Mouse (Mus musculus) right cerebral cortex, postnatal 36 days (tissue): ENCODE results near the gene Trim39.

Experiments
- DNase-seq, 2 experiments: peaks; one replicate each; pipeline ENCODE4 v3.0.0; 2022; ENCODE audit warnings: low spot score in 2 of 2, mixed read lengths in 1 of 2

Gene Trim39

GRCm38 (mm10) chr17:36271586-36272256 lies at the start of gene Trim39:
TSS of gene Trim39 (minus strand) at chr17:36272247.
- DNase-seq, result peak; percentile 75 to 80

- no peak for DNase-seq
Observed at GRCm38 (mm10) chr17:36315689-36316253, 43.7 kb upstream of the Trim39 start.

- peak; percentile 73 to 79 for DNase-seq
Observed at GRCm38 (mm10) chr17:36315041-36315688, 43.1 kb upstream of the Trim39 start.

GRCm38 (mm10) chr17:36314511-36314910 lies 42.5 kb upstream of the Trim39 start:
- no peak for DNase-seq

GRCm38 (mm10) chr17:36309293-36309692 lies 37.2 kb upstream of the Trim39 start:
- no peak for DNase-seq

- DNase-seq, result peak; percentile 41 to 68
Observed at GRCm38 (mm10) chr17:36308855-36309254, 36.8 kb upstream of the Trim39 start.

- DNase-seq, result no peak
Observed at GRCm38 (mm10) chr17:36286390-36286789, 14.3 kb upstream of the Trim39 start, which contains the start of gene H2-M10.2. TSS of gene H2-M10.2 (minus strand) at chr17:36286490.

GRCm38 (mm10) chr17:36281521-36282245 lies 9.6 kb upstream of the Trim39 start:
- DNase-seq, result no peak

GRCm38 (mm10) chr17:36274776-36275175 lies 2.7 kb upstream of the Trim39 start:
- DNase-seq, result no peak

- no peak for DNase-seq
Observed at GRCm38 (mm10) chr17:36273796-36274195, 1.7 kb upstream of the Trim39 start.

- no peak for DNase-seq
Observed at GRCm38 (mm10) chr17:36272643-36273366, 758 bp upstream of the Trim39 start.

GRCm38 (mm10) chr17:36270956-36271585 lies 976 bp downstream of the Trim39 start:
- peak; percentile 84 to 87 for DNase-seq

GRCm38 (mm10) chr17:36265834-36266233 lies 6.2 kb downstream of the Trim39 start:
- no peak for DNase-seq

- DNase-seq, result no peak
Observed at GRCm38 (mm10) chr17:36264273-36264925, 7.6 kb downstream of the Trim39 start.

- no peak for DNase-seq
Observed at GRCm38 (mm10) chr17:36261511-36262166, 10.4 kb downstream of the Trim39 start.

- no peak for DNase-seq
Observed at GRCm38 (mm10) chr17:36257969-36258368, 14.1 kb downstream of the Trim39 start, which contains the start of gene Rpp21. TSS of gene Rpp21 (minus strand) at chr17:36258069.

GRCm38 (mm10) chr17:36257241-36257947 lies 14.7 kb downstream of the Trim39 start:
- DNase-seq, result peak; percentile 76 to 80

- DNase-seq, result no peak
Observed at GRCm38 (mm10) chr17:36253087-36253600, 18.9 kb downstream of the Trim39 start.

- no peak for DNase-seq
Observed at GRCm38 (mm10) chr17:36252250-36252876, 19.7 kb downstream of the Trim39 start.
